16 mouse cellular contexts compared by ENCODE assay signal in the genomic region with DNA sequence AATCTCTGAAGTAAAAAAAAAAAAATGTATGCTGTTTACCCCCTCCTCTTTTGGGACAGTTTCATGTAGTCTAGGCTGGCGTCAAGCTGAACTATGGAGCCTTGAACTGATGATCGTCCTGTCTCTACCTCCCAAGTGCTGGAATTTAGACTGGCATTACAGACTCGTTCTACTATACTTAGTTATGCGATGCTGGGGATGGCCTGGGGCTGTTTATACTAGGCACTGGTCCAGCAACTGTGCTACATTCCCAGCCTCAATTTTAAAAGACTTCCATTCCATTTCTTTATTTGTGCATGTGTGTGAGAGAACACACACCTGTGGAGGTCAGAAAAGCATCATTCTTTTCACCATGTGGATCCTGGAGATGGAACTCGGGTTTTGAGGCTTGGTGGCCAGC. TPM values are rescaled to one million over a fixed set of nuclear protein-coding genes. Genes with fewer than 3 reads are reported as not detected.
DNase-seq lines count a peak whose midpoint lies in the region; ATAC-seq and TF ChIP-seq lines count a peak whose summit lies in the region.
"Had no signal": no experiment of that assay in that cellular context is flagged by ENCODE, and none has a peak within 500 bp of the region (broad histone marks: within the 10 kb centered on the region; RNA-seq: fewer than 3 reads in every experiment).

No protein-coding gene starts in this region.

- H3K36me3 ChIP-seq in kidney, adult 2 months (ENCODE audit: control insufficient read depth, insufficient read depth, low read length) = no peaks in the 10 kb centered on the region
- 0 out of 2 replicates have a peak, but pooled peaks cover 3% of the 10 kb centered on the region for H3K36me3 ChIP-seq in kidney, embryonic 15.5 days
- no peaks in the 10 kb centered on the region for H3K36me3 ChIP-seq in neural tube, embryonic 15.5 days
- H3K36me3 ChIP-seq: hindbrain, embryonic 13.5 days; neural tube, embryonic 13.5 days had no signal

- H3K9me3 ChIP-seq in kidney, embryonic 15.5 days (replicated peaks) = no peaks in the 10 kb centered on the region
- no peaks in the 10 kb centered on the region for H3K9me3 ChIP-seq in neural tube, embryonic 15.5 days (replicated peaks)
- H3K9me3 ChIP-seq: hindbrain, embryonic 13.5 days; megakaryocyte, embryonic 14.5 days; neural tube, embryonic 13.5 days had no signal

- no peak overlapping the region for H3K4me2 ChIP-seq in kidney, embryonic 15.5 days
- no peak overlapping the region for H3K4me2 ChIP-seq in neural tube, embryonic 15.5 days

- no peak overlapping the region for H3K9ac ChIP-seq in kidney, embryonic 15.5 days
- H3K9ac ChIP-seq in neural tube, embryonic 15.5 days (replicated peaks) = no peak overlapping the region
- H3K9ac ChIP-seq: forebrain, postnatal 0 days; hindbrain, embryonic 13.5 days; neural tube, embryonic 13.5 days had no signal

- TF ChIP-seq CTCF in kidney, adult 2 months (conservative IDR thresholded peaks at IDR 0.05; ENCODE audit: insufficient read depth, insufficient read length, low read depth, low read length) = no peak

- H3K27me3 ChIP-seq in kidney, adult 2 months (replicated peaks; ENCODE audit: control insufficient read depth, insufficient read depth, low read length) = no peaks in the 10 kb centered on the region
- no peaks in the 10 kb centered on the region for H3K27me3 ChIP-seq in kidney, embryonic 15.5 days
- H3K27me3 ChIP-seq in neural tube, embryonic 15.5 days (replicated peaks) = no peaks in the 10 kb centered on the region
- H3K27me3 ChIP-seq: hindbrain, embryonic 13.5 days; megakaryocyte, embryonic 14.5 days; neural tube, embryonic 13.5 days had no signal

- peak; percentile 61 for DNase-seq in kidney, adult 2 months
- no peak for DNase-seq in neural tube, embryonic 10.5 days (ENCODE audit: extremely low spot score, low spot score)
- peak; percentile 57 to 66 for DNase-seq in kidney, postnatal 25 days
- DNase-seq in ovary, postnatal 10 days (ENCODE audit: low spot score) = no peak
- no peak for DNase-seq in right cerebral cortex, postnatal 4 days
- DNase-seq: adrenal gland, postnatal 36 days; cerebellum, adult 9-11 months; embryo, embryonic 11 days; forebrain, postnatal 0 days; gastrocnemius, adult 2 months had no signal

- H3K4me3 ChIP-seq in kidney, adult 2 months (ENCODE audit: insufficient read depth, low read depth, low read length) = no peak overlapping the region
- H3K4me3 ChIP-seq in kidney, embryonic 15.5 days (replicated peaks) = no peak overlapping the region
- no peak overlapping the region for H3K4me3 ChIP-seq in neural tube, embryonic 15.5 days (replicated peaks)
- H3K4me3 ChIP-seq: hindbrain, embryonic 13.5 days; neural tube, embryonic 13.5 days had no signal

- ATAC-seq in kidney, embryonic 15.5 days (replicated peaks; ENCODE audit: low FRiP score) = no peak
- ATAC-seq in neural tube, embryonic 15.5 days (ENCODE audit: low FRiP score) = no peak
- ATAC-seq: activated CD4-positive, CD25-positive, alpha-beta regulatory T cell, adult 4 months had no signal

- WGBS in kidney, adult 2 months = 41% methylated on average over 5 of the region's 5 CpGs
- 78% methylated on average over 5 of the region's 5 CpGs for WGBS in kidney, embryonic 15.5 days
- WGBS in neural tube, embryonic 15.5 days = 72% methylated on average over 5 of the region's 5 CpGs

- no peak for TF ChIP-seq POLR2A in kidney, adult 2 months (IDR thresholded peaks at IDR 0.05; ENCODE audit: low read depth, low read length)

- peaks cover 17% of the 10 kb centered on the region for H3K4me1 ChIP-seq in kidney, adult 2 months (ENCODE audit: control insufficient read depth, insufficient read depth, low read length)
- H3K4me1 ChIP-seq in kidney, embryonic 15.5 days = peaks cover 19% of the 10 kb centered on the region
- 0 out of 2 replicates have a peak, but pooled peaks cover 9% of the 10 kb centered on the region for H3K4me1 ChIP-seq in neural tube, embryonic 15.5 days

- no peak overlapping the region for H3K27ac ChIP-seq in kidney, adult 2 months (ENCODE audit: insufficient read depth, low read depth, low read length)
- H3K27ac ChIP-seq in kidney, embryonic 15.5 days = no peak overlapping the region
- 0 out of 2 replicates have a peak overlapping the region, but pooled peaks have one; percentile 5 for H3K27ac ChIP-seq in neural tube, embryonic 15.5 days (replicated peaks)
- H3K27ac ChIP-seq: hindbrain, embryonic 13.5 days; neural tube, embryonic 13.5 days had no signal

RNA-seq across cellular contexts. Expression of a gene that starts 23.4 kb away (rescaled TPM):
- 19.5 and 25.2 TPM in 2 replicates for polyA plus RNA-seq in kidney, adult 2 months (2012; rRNA removed)
- 25.6 and 27.3 TPM in 2 replicates for polyA plus RNA-seq in kidney, embryonic 15.5 days (2015; fragmentation: Nextera tagmentation; extraction: Ambion mirVana)
- 6.5 and 8.5 TPM in 2 replicates for polyA plus RNA-seq in neural tube, embryonic 15.5 days (2015; fragmentation: Nextera tagmentation; extraction: Ambion mirVana)

RNA-seq across cellular contexts. Expression of a gene that starts 45.5 kb away (rescaled TPM):
- polyA plus RNA-seq in kidney, adult 2 months (2012; rRNA removed) = 9.4 and 10.1 TPM in 2 replicates
- 88.9 and 92.7 TPM in 2 replicates for polyA plus RNA-seq in kidney, embryonic 15.5 days (2015; fragmentation: Nextera tagmentation; extraction: Ambion mirVana)
- polyA plus RNA-seq in neural tube, embryonic 15.5 days (2015; fragmentation: Nextera tagmentation; extraction: Ambion mirVana) = 28.2 and 45.5 TPM in 2 replicates

Comparison
In these comparisons a context has a peak if more than half of its experiments do, and no peak if none do; other contexts are left out.
1. DNase-seq: peak in kidney, adult 2 months (single experiment) and kidney, postnatal 25 days (2 of 2); none in neural tube, embryonic 10.5 days (single experiment), ovary, postnatal 10 days (single experiment) and right cerebral cortex, postnatal 4 days (single experiment).